Mouse (Mus musculus) T-helper 2 cell (primary cell): ENCODE measurements at regions not wholly inside any gene's neighbourhood (a gene's known extent, or its start where the extent isn't known, plus 50 kb on each side); places are given as distances from the start of the nearest gene placed in this dataset.

Source experiments
- in situ Hi-C: fragments of 300-600 bp; cut with MboI, MseI; formaldehyde crosslinking; loops from one replicate; pipeline ENCODE4 v1.15.1; 2025; ENCODE audit warnings: high pct_unique_total_duplicates

GRCm38 (mm10) chr10:100882584-100882983, 292.3 kb downstream of the 1700017N19Rik start:
- in situ Hi-C loops = no loop called here

- in situ Hi-C loops = no loop called here
Measured at GRCm38 (mm10) chr10:100922976-100923375, 332.7 kb downstream of the 1700017N19Rik start.

- in situ Hi-C loops = no loop called here
Measured at GRCm38 (mm10) chr10:100927086-100927485, 336.8 kb downstream of the 1700017N19Rik start.

- in situ Hi-C loops = no loop called here
Measured at GRCm38 (mm10) chr10:100931739-100932138, 341.5 kb downstream of the 1700017N19Rik start.

GRCm38 (mm10) chr10:100958371-100958770, 368.1 kb downstream of the 1700017N19Rik start:
- in situ Hi-C loops = no loop called here

- in situ Hi-C loops = no loop called here
Measured at GRCm38 (mm10) chr10:101003469-101003868, 413.2 kb downstream of the 1700017N19Rik start.

GRCm38 (mm10) chr10:101004687-101005086, 414.4 kb downstream of the 1700017N19Rik start:
- in situ Hi-C loops = no loop called here

GRCm38 (mm10) chr10:101015416-101015815, 425.1 kb downstream of the 1700017N19Rik start:
- in situ Hi-C loops = no loop called here

GRCm38 (mm10) chr10:101038630-101039029, 448.3 kb downstream of the 1700017N19Rik start:
- in situ Hi-C loops = no loop called here

- in situ Hi-C loops = no loop called here
Measured at GRCm38 (mm10) chr10:101039034-101039433, 448.8 kb downstream of the 1700017N19Rik start.
